Mouse (Mus musculus) embryonic facial prominence, embryonic 14.5 days (tissue): ENCODE data around the gene Sh2d1b2. TPM values are rescaled to one million over a fixed set of nuclear protein-coding genes. Genes with fewer than 3 reads are reported as not detected.
A peak's percentile ranks its signal among the peaks of the same experiment; 100 is the strongest.
"Not testable (repeated sequence)": the region's sequence is repeated elsewhere in the genome, so short reads cannot be mapped to it uniquely, and the experiment has no call there.

ENCODE experiments used
- ATAC-seq: fragments of 200-750 bp; cut with Nextera tagmentation; 2 replicates; pipeline ENCODE4 v1.8.0; 2017; ENCODE audit warnings: low read depth, moderate number of reproducible peaks, moderate TSS enrichment
- DNase-seq: peaks from one replicate; pipeline ENCODE4 v3.0.0-alpha.2; 2015; ENCODE audit warnings: low spot score
- H3K27ac ChIP-seq: fragments of 300-500 bp; sonication (generic); replicated peaks from 2 replicates; pipeline ENCODE4 v1.5.1; 2014; ENCODE audit warnings: low read depth, mild to moderate bottlenecking, low read length, moderate library complexity
- H3K27me3 ChIP-seq: fragments of 300-500 bp; sonication (generic); replicated peaks from 2 replicates; pipeline ENCODE4 v1.6.1; 2014; ENCODE audit warnings: low read length; ENCODE audit not compliant: control insufficient read depth, insufficient read depth
- H3K36me3 ChIP-seq: fragments of 300-500 bp; sonication (generic); 2 replicates; pipeline ENCODE4 v1.6.1; 2014; ENCODE audit warnings: low read length, mixed read lengths; ENCODE audit not compliant: control insufficient read depth, insufficient read depth
- H3K4me1 ChIP-seq: fragments of 300-500 bp; sonication (generic); 2 replicates; pipeline ENCODE4 v1.6.1; 2014; ENCODE audit warnings: antibody characterized with exemption, low read length; ENCODE audit not compliant: control insufficient read depth, insufficient read depth
- H3K4me2 ChIP-seq: fragments of 300-500 bp; sonication (generic); 2 replicates; pipeline ENCODE4 v1.6.1; 2014; ENCODE audit warnings: low read depth, mild to moderate bottlenecking, low read length, moderate library complexity, mixed read lengths
- H3K4me3 ChIP-seq: fragments of 300-500 bp; sonication (generic); 2 replicates; pipeline ENCODE4 v1.5.1; 2014; ENCODE audit warnings: low read depth, mild to moderate bottlenecking, low read length
- H3K9ac ChIP-seq: fragments of 300-500 bp; sonication (generic); 2 replicates; pipeline ENCODE4 v1.6.1; 2014; ENCODE audit warnings: low read depth, mild to moderate bottlenecking, low read length, moderate library complexity, mixed read lengths
- H3K9me3 ChIP-seq: fragments of 300-500 bp; sonication (generic); 2 replicates; pipeline ENCODE4 v1.6.1; 2016; ENCODE audit warnings: low read length; ENCODE audit not compliant: control insufficient read depth
- WGBS: fragments of 180-500 bp; shearing (Covaris S2); extraction: QIAGEN DNeasy Blood & Tissue Kit; methylation state at CpG from one replicate; pipeline ENCODE4 v1.1.7; 2014; 5-methylcytosine and 5-hydroxymethylcytosine counted together
- polyA plus RNA-seq: library from polyadenylated mRNA; unstranded; fragments of >200 nt; fragmentation: Nextera tagmentation; extraction: Ambion mirVana; gene quantifications from 2 replicates; pipeline ENCODE4 v1.2.1, GENCODE M21; 2014

Gene Sh2d1b2
- not detected in 2 replicates for polyA plus RNA-seq

GRCm38 (mm10) chr1:170232688-170233087 is at the start of gene Sh2d1b2:
TSS of gene Sh2d1b2 (plus strand) at chr1:170232749.
- not testable (repeated sequence) for H3K9ac ChIP-seq, DNase-seq, H3K4me3 ChIP-seq, H3K36me3 ChIP-seq, H3K27ac ChIP-seq, H3K27me3 ChIP-seq, H3K4me2 ChIP-seq, H3K4me1 ChIP-seq, H3K9me3 ChIP-seq, ATAC-seq
- WGBS: 73% methylated on average over 4 of the region's 6 CpGs

- H3K4me2 ChIP-seq: no peak overlapping the region
- no peak for DNase-seq
- no peaks in the 10 kb centered on the region for H3K4me1 ChIP-seq
- H3K4me3 ChIP-seq: no peak overlapping the region
- no peaks in the 10 kb centered on the region for H3K27me3 ChIP-seq
- no peak overlapping the region for H3K27ac ChIP-seq
- 85% methylated on average over 3 of the region's 3 CpGs for WGBS
- ATAC-seq: no peak
- no peaks in the 10 kb centered on the region for H3K36me3 ChIP-seq
- no peak overlapping the region for H3K9ac ChIP-seq
- H3K9me3 ChIP-seq: no peaks in the 10 kb centered on the region
These were observed 47.4 kb upstream of the Sh2d1b2 start for GRCm38 (mm10) chr1:170185137-170185536.

GRCm38 (mm10) chr1:170186531-170186930 is 46.0 kb upstream of the Sh2d1b2 start:
- Histone ChIP-seq H3K27me3 (no peaks in the 10 kb centered on the region), H3K4me2 (no peak overlapping the region), H3K36me3 (no peaks in the 10 kb centered on the region; the same call in 1 of the 2 replicates), H3K27ac (no peak overlapping the region), H3K4me3 (no peak overlapping the region), H3K4me1 (no peaks in the 10 kb centered on the region), H3K9me3 (no peaks in the 10 kb centered on the region), H3K9ac (no peak overlapping the region)
- WGBS: 84% methylated on average over 5 of the region's 5 CpGs
- no peak for DNase-seq
- ATAC-seq: no peak

- no peaks in the 10 kb centered on the region for H3K9me3 ChIP-seq
- ATAC-seq: no peak
- no peaks in the 10 kb centered on the region for H3K27me3 ChIP-seq
- 64% methylated on average over 11 of the region's 11 CpGs for WGBS
- no peak overlapping the region for H3K9ac ChIP-seq
- H3K4me1 ChIP-seq: no peaks in the 10 kb centered on the region
- no peak overlapping the region for H3K27ac ChIP-seq
- H3K4me2 ChIP-seq: no peak overlapping the region
- H3K36me3 ChIP-seq: peaks cover 13% of the 10 kb centered on the region
- H3K4me3 ChIP-seq: no peak overlapping the region
- DNase-seq: no peak
These were observed 43.9 kb upstream of the Sh2d1b2 start for GRCm38 (mm10) chr1:170188601-170189000.

GRCm38 (mm10) chr1:170190225-170190624 is 42.3 kb upstream of the Sh2d1b2 start:
- H3K36me3 ChIP-seq: peaks cover 28% of the 10 kb centered on the region
- H3K4me1 ChIP-seq: no peaks in the 10 kb centered on the region
- WGBS: 84% methylated on average over 4 of the region's 4 CpGs
- no peaks in the 10 kb centered on the region for H3K9me3 ChIP-seq
- H3K4me2 ChIP-seq: no peak overlapping the region
- no peaks in the 10 kb centered on the region for H3K27me3 ChIP-seq
- H3K27ac ChIP-seq: no peak overlapping the region
- no peak for ATAC-seq
- no peak overlapping the region for H3K4me3 ChIP-seq
- DNase-seq: no peak
- H3K9ac ChIP-seq: no peak overlapping the region

GRCm38 (mm10) chr1:170191925-170192324 is 40.6 kb upstream of the Sh2d1b2 start:
- DNase-seq: no peak
- no peak overlapping the region for H3K27ac ChIP-seq
- H3K4me1 ChIP-seq: no peaks in the 10 kb centered on the region
- no peak for ATAC-seq
- H3K36me3 ChIP-seq: peaks cover 45% of the 10 kb centered on the region
- no peak overlapping the region for H3K4me2 ChIP-seq
- H3K27me3 ChIP-seq: no peaks in the 10 kb centered on the region
- WGBS: 90% methylated on average over 1 of the region's 1 CpGs
- H3K9me3 ChIP-seq: no peaks in the 10 kb centered on the region
- H3K9ac ChIP-seq: no peak overlapping the region
- no peak overlapping the region for H3K4me3 ChIP-seq

GRCm38 (mm10) chr1:170196211-170196610 is 36.3 kb upstream of the Sh2d1b2 start:
- no peak overlapping the region for H3K4me3 ChIP-seq
- H3K4me2 ChIP-seq: no peak overlapping the region
- H3K4me1 ChIP-seq: no peaks in the 10 kb centered on the region
- H3K27ac ChIP-seq: no peak overlapping the region
- ATAC-seq (no peak), DNase-seq (no peak)
- H3K9ac ChIP-seq: no peak overlapping the region
- H3K27me3 ChIP-seq: no peaks in the 10 kb centered on the region
- H3K9me3 ChIP-seq: no peaks in the 10 kb centered on the region
- WGBS: 91% methylated on average over 8 of the region's 8 CpGs
- peaks cover 76% of the 10 kb centered on the region for H3K36me3 ChIP-seq

- no peaks in the 10 kb centered on the region for H3K9me3 ChIP-seq
- no peak overlapping the region for H3K9ac ChIP-seq
- H3K27me3 ChIP-seq: no peaks in the 10 kb centered on the region
- DNase-seq (peak; percentile 17), ATAC-seq (no peak)
- no peaks in the 10 kb centered on the region for H3K4me1 ChIP-seq
- no peak overlapping the region for H3K4me3 ChIP-seq
- 67% methylated on average over 3 of the region's 3 CpGs for whole genome bisulfite sequencing
- no peak overlapping the region for H3K4me2 ChIP-seq
- H3K36me3 ChIP-seq: peaks cover 68% of the 10 kb centered on the region
- H3K27ac ChIP-seq: no peak overlapping the region
These were observed 32.2 kb upstream of the Sh2d1b2 start for GRCm38 (mm10) chr1:170200379-170200778.

GRCm38 (mm10) chr1:170206395-170206794 is 26.2 kb upstream of the Sh2d1b2 start:
- ATAC-seq: no peak
- WGBS: 95% methylated on average over 6 of the region's 6 CpGs
- Histone ChIP-seq H3K27me3 (no peaks in the 10 kb centered on the region), H3K9ac (no peak overlapping the region), H3K4me1 (no peaks in the 10 kb centered on the region), H3K36me3 (peaks cover 73% of the 10 kb centered on the region), H3K4me3 (no peak overlapping the region), H3K27ac (no peak overlapping the region), H3K4me2 (no peak overlapping the region), H3K9me3 (no peaks in the 10 kb centered on the region)
- DNase-seq: no peak
